Mouse (Mus musculus) cerebellum, adult 11 months (tissue): Measurements from ENCODE around the gene Pdpk1.

Source experiments
- DNase-seq: peaks from one replicate; pipeline ENCODE4 v3.0.0; 2022

Gene Pdpk1

GRCm38 (mm10) chr17:24030551-24030950 lies 120.2 kb downstream of the Pdpk1 start:
- no peak for DNase-seq

GRCm38 (mm10) chr17:24029477-24029876 lies 121.2 kb downstream of the Pdpk1 start:
- DNase-seq = no peak
